Mouse (Mus musculus) urinary bladder, adult 18-20 months (tissue): ENCODE results near the gene Ap5b1.

Experiments
- DNase-seq, 2 experiments: peaks; one replicate each; pipeline ENCODE4 v3.0.0; 2022; ENCODE audit warnings: low spot score in 2 of 2, mixed read lengths in 2 of 2

Ap5b1 gene

DNA sequence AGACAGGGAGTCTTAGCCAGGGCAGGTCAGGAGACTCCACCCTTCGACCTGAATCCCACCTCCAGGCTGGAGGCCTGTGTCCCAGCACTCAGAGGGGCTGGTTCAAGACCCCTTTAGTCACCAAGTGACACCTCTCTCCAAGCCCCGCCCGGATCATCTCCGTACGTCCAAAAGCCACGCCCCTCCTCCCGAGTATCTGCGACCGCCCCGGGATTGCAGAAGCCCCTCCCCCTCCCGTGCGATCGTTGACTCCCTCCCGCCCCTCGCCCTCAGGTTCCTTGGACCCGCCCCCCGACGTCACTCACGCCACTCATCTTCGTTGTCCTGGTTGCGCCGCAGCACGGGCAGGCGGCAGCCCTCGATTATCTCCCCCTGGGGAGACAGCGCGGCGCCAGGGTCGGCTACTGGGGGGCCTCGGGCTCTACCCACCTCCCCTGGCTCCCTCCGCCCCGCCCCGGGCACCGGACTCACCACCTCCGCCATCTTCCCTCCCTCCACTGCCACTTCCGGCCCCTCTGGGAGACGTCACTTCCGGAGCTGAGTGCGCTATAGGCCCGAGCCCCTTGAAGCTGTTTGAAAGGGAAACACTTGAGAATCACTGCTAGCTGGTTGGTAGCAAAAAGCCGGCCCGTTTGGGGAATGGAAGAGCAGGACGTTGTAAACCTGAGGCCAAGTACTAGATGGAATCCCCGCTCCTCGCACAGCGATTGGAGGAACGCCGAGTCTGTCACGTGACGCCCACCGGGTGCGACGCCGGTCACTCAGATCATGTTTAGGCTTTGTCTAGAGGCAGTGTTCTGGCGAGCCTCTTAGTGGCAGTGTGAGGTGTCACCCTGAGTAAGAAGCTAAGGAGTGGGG lies 42.0 kb downstream of the Ap5b1 start, which contains the start of gene Kat5:
Gene Kat5, minus strand, starts transcription at position 691 of the 858 bp plus-strand sequence.
- peak; percentile 89 to 97 for DNase-seq

DNA sequence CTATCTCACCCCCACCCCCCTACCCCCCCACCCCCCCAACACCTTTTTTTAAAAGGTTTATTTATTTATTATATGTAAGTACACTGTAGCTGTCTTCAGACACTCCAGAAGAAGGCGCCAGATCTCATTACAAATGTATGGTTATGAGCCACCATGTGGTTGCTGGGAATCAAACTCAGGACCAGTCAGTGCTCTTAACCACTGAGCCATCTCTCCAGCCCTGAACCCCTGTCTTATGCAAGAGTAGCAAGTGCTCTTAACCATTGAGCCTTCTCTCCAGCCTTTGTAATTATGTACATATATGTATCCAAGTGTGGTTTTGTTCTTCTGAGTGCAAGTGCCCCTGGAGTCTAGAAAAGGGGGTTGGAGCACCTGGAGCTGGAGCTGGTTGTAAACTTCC lies 44.1 kb downstream of the Ap5b1 start:
- DNase-seq, result no peak

DNA sequence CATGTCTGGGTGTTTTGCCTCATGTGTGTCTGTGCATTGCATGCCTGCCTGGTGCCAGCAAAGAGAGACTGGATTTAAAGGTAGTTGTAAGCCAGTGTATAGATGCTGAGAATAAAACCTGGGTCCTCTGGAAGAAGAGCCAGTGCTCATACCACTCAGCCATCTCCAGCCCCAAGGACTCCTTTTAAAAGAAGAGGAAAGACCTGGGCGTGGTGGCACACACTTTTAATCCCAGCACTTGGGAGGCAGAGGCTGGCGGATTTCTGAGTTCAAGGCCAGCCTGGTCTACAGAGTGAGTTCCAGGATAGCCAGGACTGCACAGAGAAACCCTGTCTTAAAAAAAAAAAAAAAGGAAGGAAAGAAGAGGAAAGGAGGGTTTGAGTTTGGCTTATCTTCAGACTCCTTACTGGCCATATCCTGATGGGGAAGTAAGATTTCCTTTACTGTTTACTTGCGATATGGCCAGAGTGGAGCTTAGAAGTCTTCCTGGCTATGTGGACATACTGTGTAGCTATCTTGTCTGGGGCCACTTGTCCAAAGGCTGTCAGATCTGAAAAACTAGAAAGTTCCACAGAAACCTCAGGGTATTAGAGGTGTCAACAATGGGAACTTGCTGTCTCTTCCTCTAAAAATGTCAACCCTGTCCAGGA lies 45.1 kb downstream of the Ap5b1 start:
- DNase-seq, result no peak

DNA sequence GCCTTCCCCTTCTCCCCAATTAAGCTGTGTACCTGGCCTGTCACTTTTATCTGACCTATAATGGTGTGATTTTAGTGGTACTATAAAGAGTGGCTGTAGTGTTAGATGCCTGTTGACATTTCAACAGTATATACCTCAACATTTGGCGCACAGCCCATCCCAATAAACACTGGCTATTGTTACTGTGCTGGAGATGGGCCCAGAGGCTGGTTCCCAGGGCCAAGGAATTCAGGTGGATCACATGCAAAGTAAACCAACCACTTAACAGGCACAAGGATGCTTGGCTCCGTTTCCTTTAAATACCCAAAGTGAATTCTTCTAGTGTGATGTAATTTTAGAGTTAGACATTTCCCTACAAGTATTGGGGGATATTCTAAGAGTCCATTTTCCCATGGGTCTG lies 47.1 kb downstream of the Ap5b1 start:
- no peak for DNase-seq

DNA sequence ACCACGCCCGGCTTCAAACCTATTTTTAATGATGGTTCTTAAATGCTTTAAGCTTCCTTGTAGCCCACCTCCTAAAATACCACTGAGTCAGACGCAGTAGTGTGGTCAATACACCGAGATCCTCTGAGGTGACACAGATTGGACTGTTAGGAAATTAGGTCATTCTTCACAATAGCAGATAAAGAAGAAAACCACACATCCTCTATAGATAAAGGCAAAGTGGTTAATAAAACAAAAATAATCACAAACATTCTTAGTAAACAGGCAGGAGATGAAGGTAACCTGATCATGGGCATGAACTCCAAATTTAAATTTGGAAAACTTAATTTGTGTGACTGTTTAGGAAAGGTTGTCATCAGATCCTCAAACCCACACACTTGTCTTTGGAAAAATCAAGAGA lies 52.2 kb downstream of the Ap5b1 start:
- DNase-seq, result no peak
